Mouse (Mus musculus) kidney, embryonic 16.5 days (tissue): ENCODE results near the gene Safb. TPM values are rescaled to one million over a fixed set of nuclear protein-coding genes. Genes with fewer than 3 reads are reported as not detected.

Experiments used
- ATAC-seq: fragments of 200-750 bp; cut with Nextera tagmentation; 2 replicates; pipeline ENCODE4 v1.8.0; 2017; ENCODE audit warnings: moderate TSS enrichment; ENCODE audit not compliant: low FRiP score, low TSS enrichment
- H3K27ac ChIP-seq: fragments of 300-500 bp; sonication (generic); 2 replicates; pipeline ENCODE4 v1.5.1; 2014; ENCODE audit warnings: low read length
- H3K27me3 ChIP-seq: fragments of 300-500 bp; sonication (generic); 2 replicates; pipeline ENCODE4 v1.6.1; 2014; ENCODE audit warnings: low read length, control low read depth, mixed read lengths; ENCODE audit not compliant: insufficient read depth
- H3K36me3 ChIP-seq: fragments of 300-500 bp; sonication (generic); 2 replicates; pipeline ENCODE4 v1.6.1; 2014; ENCODE audit warnings: low read length, control low read depth, mixed read lengths; ENCODE audit not compliant: insufficient read depth
- H3K4me1 ChIP-seq: fragments of 300-500 bp; sonication (generic); 2 replicates; pipeline ENCODE4 v1.6.1; 2014; ENCODE audit warnings: low read length, control low read depth, mixed read lengths; ENCODE audit not compliant: insufficient read depth
- H3K4me2 ChIP-seq: fragments of 300-500 bp; sonication (generic); replicated peaks from 2 replicates; pipeline ENCODE4 v1.6.1; 2014; ENCODE audit warnings: low read depth, low read length
- H3K4me3 ChIP-seq: fragments of 300-500 bp; sonication (generic); 2 replicates; pipeline ENCODE4 v1.5.1; 2014; ENCODE audit warnings: mild to moderate bottlenecking, low read length
- H3K9ac ChIP-seq: fragments of 300-500 bp; sonication (generic); replicated peaks from 2 replicates; pipeline ENCODE4 v1.6.1; 2014; ENCODE audit warnings: low read length
- H3K9me3 ChIP-seq: fragments of 300-500 bp; sonication (generic); 2 replicates; pipeline ENCODE4 v1.6.1; 2016; ENCODE audit warnings: low read length, control low read depth
- WGBS: fragments of 180-500 bp; shearing (Covaris S2); extraction: QIAGEN DNeasy Blood & Tissue Kit; methylation state at CpG from one replicate; pipeline ENCODE4 v1.1.7; 2014; 5-methylcytosine and 5-hydroxymethylcytosine counted together
- polyA plus RNA-seq: library from polyadenylated mRNA; unstranded; fragments of >200 nt; fragmentation: Nextera tagmentation; extraction: Ambion mirVana; gene quantifications from 2 replicates; pipeline ENCODE4 v1.2.1, GENCODE M21; 2015

The Safb gene
- polyA plus RNA-seq, 1 experiment from 2014 or later = 123 TPM

- Histone ChIP-seq H3K4me1 (no peaks in the 10 kb centered on the region), H3K4me2 (no peak overlapping the region), H3K9me3 (no peaks in the 10 kb centered on the region), H3K4me3 (no peak overlapping the region), H3K36me3 (no peaks in the 10 kb centered on the region), H3K27ac (no peak overlapping the region), H3K9ac (no peak overlapping the region), H3K27me3 (no peaks in the 10 kb centered on the region)
- WGBS = 83% methylated on average over 5 of the region's 5 CpGs
- ATAC-seq = no peak
Observed at GRCm38 (mm10) chr17:56546576-56546975, 38.0 kb upstream of the Safb start.

GRCm38 (mm10) chr17:56547116-56547845 is 37.3 kb upstream of the Safb start:
- 71% methylated on average over 17 of the region's 17 CpGs for WGBS
- no peak for ATAC-seq
- Histone ChIP-seq H3K27ac (no peak overlapping the region), H3K27me3 (no peaks in the 10 kb centered on the region), H3K4me2 (no peak overlapping the region), H3K4me1 (no peaks in the 10 kb centered on the region), H3K9ac (no peak overlapping the region), H3K4me3 (no peak overlapping the region), H3K36me3 (no peaks in the 10 kb centered on the region), H3K9me3 (no peaks in the 10 kb centered on the region)

- Histone ChIP-seq H3K9me3 (0 out of 2 replicates have a peak, but pooled peaks cover 1% of the 10 kb centered on the region), H3K27ac (no peak overlapping the region)
- no peak for ATAC-seq
Observed at GRCm38 (mm10) chr17:56547846-56548604, 36.6 kb upstream of the Safb start.

GRCm38 (mm10) chr17:56548605-56549105 is 36.0 kb upstream of the Safb start:
- H3K36me3 ChIP-seq = no peaks in the 10 kb centered on the region
- no peak overlapping the region for H3K4me3 ChIP-seq
- H3K9ac ChIP-seq = no peak overlapping the region
- H3K4me2 ChIP-seq = no peak overlapping the region
- H3K4me1 ChIP-seq = no peaks in the 10 kb centered on the region
- WGBS = 63% methylated on average over 4 of the region's 4 CpGs
- ATAC-seq = no peak
- H3K27me3 ChIP-seq = no peaks in the 10 kb centered on the region
- H3K9me3 ChIP-seq = 0 out of 2 replicates have a peak, but pooled peaks cover 3% of the 10 kb centered on the region
- no peak overlapping the region for H3K27ac ChIP-seq

More at GRCm38 (mm10) chr17:56547846-56548604, 36.6 kb upstream of the Safb start:
- 75% methylated on average over 9 of the region's 9 CpGs for WGBS
- no peaks in the 10 kb centered on the region for H3K27me3 ChIP-seq
- H3K4me3 ChIP-seq = no peak overlapping the region
- H3K36me3 ChIP-seq = no peaks in the 10 kb centered on the region
- H3K4me2 ChIP-seq = no peak overlapping the region
- no peaks in the 10 kb centered on the region for H3K4me1 ChIP-seq
- H3K9ac ChIP-seq = no peak overlapping the region

GRCm38 (mm10) chr17:56550784-56551475 is 33.7 kb upstream of the Safb start:
- Histone ChIP-seq H3K27ac (no peak overlapping the region), H3K9ac (no peak overlapping the region), H3K27me3 (no peaks in the 10 kb centered on the region), H3K9me3 (0 out of 2 replicates have a peak, but pooled peaks cover 3% of the 10 kb centered on the region), H3K4me2 (no peak overlapping the region), H3K4me1 (no peaks in the 10 kb centered on the region), H3K36me3 (no peaks in the 10 kb centered on the region), H3K4me3 (no peak overlapping the region)
- WGBS = 67% methylated on average over 12 of the region's 12 CpGs
- ATAC-seq = no peak

GRCm38 (mm10) chr17:56551841-56552581 is 32.6 kb upstream of the Safb start:
- Histone ChIP-seq H3K27ac (no peak overlapping the region), H3K27me3 (no peaks in the 10 kb centered on the region), H3K4me2 (no peak overlapping the region), H3K4me1 (no peaks in the 10 kb centered on the region), H3K4me3 (no peak overlapping the region), H3K9ac (no peak overlapping the region), H3K36me3 (no peaks in the 10 kb centered on the region), H3K9me3 (0 out of 2 replicates have a peak, but pooled peaks cover 3% of the 10 kb centered on the region)
- WGBS = 80% methylated on average over 6 of the region's 6 CpGs
- ATAC-seq = no peak

- 63% methylated on average over 5 of the region's 5 CpGs for WGBS
- Histone ChIP-seq H3K27ac (no peak overlapping the region), H3K4me3 (no peak overlapping the region), H3K4me2 (no peak overlapping the region), H3K9ac (no peak overlapping the region), H3K27me3 (no peaks in the 10 kb centered on the region), H3K4me1 (no peaks in the 10 kb centered on the region), H3K9me3 (0 out of 2 replicates have a peak, but pooled peaks cover 3% of the 10 kb centered on the region), H3K36me3 (no peaks in the 10 kb centered on the region)
- 0 out of 2 replicates have a peak, but pooled peaks have one; percentile 13 for ATAC-seq
Observed at GRCm38 (mm10) chr17:56552781-56553363, 31.8 kb upstream of the Safb start.

GRCm38 (mm10) chr17:56554122-56554551 is 30.5 kb upstream of the Safb start, which contains the start of gene Gm20219:
TSS of gene Gm20219 (minus strand) at chr17:56554387.
- no peak within 1 kb of the TSS for H3K27ac ChIP-seq
- H3K9ac ChIP-seq = no peak within 1 kb of the TSS
- H3K36me3 ChIP-seq = no peaks in the 10 kb centered on the region
- no peaks in the 10 kb centered on the region for H3K27me3 ChIP-seq
- no peaks in the 10 kb centered on the region for H3K4me1 ChIP-seq
- H3K9me3 ChIP-seq = 0 out of 2 replicates have a peak, but pooled peaks cover 3% of the 10 kb centered on the region
- peak; percentile 76 for ATAC-seq
- no peak within 1 kb of the TSS for H3K4me3 ChIP-seq
- H3K4me2 ChIP-seq = no peak within 1 kb of the TSS
- WGBS = 71% methylated on average over 20 of the region's 20 CpGs

- H3K36me3 ChIP-seq = peaks cover 26% of the 10 kb centered on the region
- H3K4me3 ChIP-seq = no peak overlapping the region
- no peaks in the 10 kb centered on the region for H3K9me3 ChIP-seq
- H3K4me2 ChIP-seq = no peak overlapping the region
- ATAC-seq = peak; percentile 60
- no peak overlapping the region for H3K27ac ChIP-seq
- H3K9ac ChIP-seq = no peak overlapping the region
- WGBS = 22% methylated on average over 3 of the region's 3 CpGs
- no peaks in the 10 kb centered on the region for H3K4me1 ChIP-seq
- no peaks in the 10 kb centered on the region for H3K27me3 ChIP-seq
Observed at GRCm38 (mm10) chr17:56558448-56558847, 26.2 kb upstream of the Safb start.
